Mouse (Mus musculus) left cerebral cortex, postnatal 10 days (tissue): Measurements from ENCODE around the gene Fam53b. TPM values are rescaled to one million over a fixed set of nuclear protein-coding genes. Genes with fewer than 3 reads are reported as not detected.

ENCODE experiments used
- DNase-seq, 2 experiments: peaks; one replicate each; pipeline ENCODE4 v3.0.0; 2021 to 2022; ENCODE audit warnings: low spot score in 2 of 2, mixed read lengths in 1 of 2; ENCODE audit errors: extremely low spot score in 1 of 2
- intact Hi-C: fragments of 180-260 bp; cut with DNase I; formaldehyde crosslinking; loops from one replicate; pipeline ENCODE4 v1.15.1; 2025
- total RNA-seq, 2 experiments: library from RNA; stranded (reverse); gene quantifications; 2 replicates each; pipeline ENCODE4 v1.2.3; 2021

The Fam53b gene
- total RNA-seq, 2 experiments from 2014 or later: 13.9 to 14.5 TPM

DNA sequence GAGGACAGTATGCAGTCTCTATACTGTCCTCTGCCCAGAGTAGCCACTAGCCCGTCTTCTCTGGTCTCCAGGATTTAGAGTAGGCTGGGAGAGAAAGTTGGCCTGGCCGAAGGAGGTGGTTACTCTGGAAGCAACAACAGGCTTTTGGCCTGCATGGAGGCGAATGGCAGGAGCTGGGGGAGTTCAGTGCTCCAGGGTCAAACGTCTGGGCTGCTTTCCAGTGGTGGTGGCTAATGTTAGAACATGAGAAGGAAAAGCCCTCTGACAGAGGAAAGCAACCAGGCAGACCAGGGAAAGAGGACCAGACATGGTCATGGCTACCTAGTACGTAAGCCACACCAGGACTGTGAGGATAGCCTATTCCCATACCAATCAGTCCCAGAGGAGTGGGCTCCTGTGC lies 38.4 kb downstream of the Fam53b start:
- intact Hi-C loops: no loop called here
- DNase-seq: no peak

- no peak for DNase-seq
- intact Hi-C loops: no loop called here
These were observed 40.5 kb downstream of the Fam53b start for GRCm38 (mm10) chr7:132773011-132773705.

DNA sequence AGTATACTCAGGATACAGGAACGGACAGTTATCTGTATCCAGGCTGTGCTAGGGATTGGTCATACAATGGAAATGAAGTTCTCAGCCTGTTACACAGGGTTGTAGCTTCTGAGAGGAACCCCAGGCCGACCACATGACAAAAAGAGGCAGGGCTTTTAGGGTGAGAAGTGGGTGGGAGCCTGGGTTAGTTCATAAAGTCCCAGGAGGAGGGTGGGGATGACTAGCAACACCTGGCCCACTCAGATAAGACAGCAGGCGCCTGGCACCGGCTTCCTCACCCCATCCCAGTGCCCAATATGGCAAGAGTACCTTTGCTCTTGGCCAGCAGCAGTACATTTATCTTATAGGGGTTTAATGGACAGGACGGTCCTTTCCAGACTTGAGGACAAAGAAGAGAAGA lies 41.2 kb downstream of the Fam53b start:
- no peak for DNase-seq
- intact Hi-C loops: no loop called here

DNA sequence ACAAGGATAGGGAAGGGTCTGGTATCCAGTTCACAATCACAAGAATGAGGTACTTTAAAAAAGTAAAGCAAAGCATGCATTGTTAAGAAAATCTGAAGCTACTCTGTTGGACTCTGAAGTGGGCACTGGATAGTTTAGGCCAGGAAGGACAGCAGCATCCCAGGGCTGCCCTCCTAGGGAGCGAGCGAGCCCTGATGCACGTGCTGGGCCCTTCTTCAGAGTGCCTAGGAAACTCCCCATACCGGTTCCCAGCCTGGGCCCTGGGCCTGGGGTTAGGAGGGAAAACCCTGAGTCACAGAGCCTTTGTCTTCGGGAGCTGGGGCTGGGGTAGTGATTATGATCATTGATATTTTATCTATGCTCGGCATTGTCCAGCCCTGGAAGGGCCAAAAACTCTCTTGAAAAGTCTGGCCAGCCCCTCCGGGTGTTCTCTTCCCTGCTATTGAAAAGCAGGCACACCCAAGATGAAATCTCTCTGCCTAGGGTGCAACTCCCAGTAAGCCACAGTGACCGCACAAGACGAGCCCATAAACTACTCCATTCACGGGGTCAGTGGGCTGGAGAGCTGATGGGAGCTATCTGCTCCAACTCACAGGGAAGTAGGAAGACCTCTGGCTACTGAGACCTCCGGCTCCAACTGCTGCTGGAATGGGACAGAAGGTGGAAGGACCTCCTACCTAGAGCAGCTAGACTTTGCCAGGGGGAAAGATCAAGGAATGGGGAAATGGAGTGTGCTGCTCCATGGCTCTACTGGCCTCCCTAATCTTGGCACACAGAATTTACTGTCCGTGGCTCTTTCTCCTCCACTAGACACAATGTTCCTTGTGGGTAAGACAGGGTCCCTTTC lies 45.0 kb downstream of the Fam53b start:
- intact Hi-C loops: no loop called here
- no peak for DNase-seq

DNA sequence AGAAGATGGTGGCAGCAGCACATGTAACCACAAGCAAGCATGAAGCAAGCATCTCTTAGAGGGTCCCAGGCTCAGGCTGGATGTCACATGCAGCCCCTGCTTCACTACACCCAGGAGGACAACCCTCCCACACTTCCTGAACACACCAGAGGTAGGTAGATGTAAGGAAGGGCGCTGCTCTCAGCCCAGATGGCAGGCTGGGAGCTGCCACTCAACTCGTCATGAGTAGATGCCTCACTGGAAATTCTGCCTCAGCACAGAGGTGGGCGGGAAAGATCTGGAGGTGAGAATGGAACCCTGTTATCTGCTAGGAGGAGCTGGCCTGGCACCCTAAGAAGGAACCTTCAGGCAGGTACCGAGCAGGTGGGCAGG lies 45.7 kb downstream of the Fam53b start:
- DNase-seq: no peak
- intact Hi-C loops: no loop called here

- intact Hi-C loops: no loop called here
- DNase-seq: no peak
These were observed 46.3 kb downstream of the Fam53b start for GRCm38 (mm10) chr7:132767233-132767998.

- intact Hi-C loops: no loop called here
- no peak for DNase-seq
These were observed 47.3 kb downstream of the Fam53b start for GRCm38 (mm10) chr7:132766235-132766871.

DNA sequence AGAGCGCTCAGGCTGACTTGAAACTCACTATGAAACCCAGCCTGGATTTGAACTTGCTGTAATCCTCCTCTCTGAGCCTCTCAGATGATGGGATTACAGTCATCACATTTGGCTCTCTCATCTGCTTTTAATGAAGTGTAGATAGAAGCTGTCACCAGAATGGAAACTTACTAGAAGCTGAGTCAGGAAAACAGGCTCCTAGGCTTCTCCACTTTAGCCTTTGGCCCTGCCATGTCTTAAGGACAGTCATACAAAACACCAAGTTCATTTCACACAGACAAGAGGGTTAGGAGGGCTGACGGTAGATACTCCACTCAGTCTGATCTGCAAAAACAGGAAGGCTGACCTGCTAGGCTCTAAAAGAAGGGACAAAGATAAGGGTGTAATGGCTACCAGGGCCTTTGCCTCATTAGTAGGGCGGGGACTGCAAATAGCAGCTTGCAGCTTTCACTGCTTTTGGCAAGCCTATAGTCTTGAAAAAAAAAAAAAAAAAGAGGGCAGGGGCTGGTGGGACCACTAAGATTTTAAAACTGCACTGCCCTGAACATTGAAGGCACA lies 48.0 kb downstream of the Fam53b start:
- DNase-seq: no peak
- intact Hi-C loops: no loop called here

DNA sequence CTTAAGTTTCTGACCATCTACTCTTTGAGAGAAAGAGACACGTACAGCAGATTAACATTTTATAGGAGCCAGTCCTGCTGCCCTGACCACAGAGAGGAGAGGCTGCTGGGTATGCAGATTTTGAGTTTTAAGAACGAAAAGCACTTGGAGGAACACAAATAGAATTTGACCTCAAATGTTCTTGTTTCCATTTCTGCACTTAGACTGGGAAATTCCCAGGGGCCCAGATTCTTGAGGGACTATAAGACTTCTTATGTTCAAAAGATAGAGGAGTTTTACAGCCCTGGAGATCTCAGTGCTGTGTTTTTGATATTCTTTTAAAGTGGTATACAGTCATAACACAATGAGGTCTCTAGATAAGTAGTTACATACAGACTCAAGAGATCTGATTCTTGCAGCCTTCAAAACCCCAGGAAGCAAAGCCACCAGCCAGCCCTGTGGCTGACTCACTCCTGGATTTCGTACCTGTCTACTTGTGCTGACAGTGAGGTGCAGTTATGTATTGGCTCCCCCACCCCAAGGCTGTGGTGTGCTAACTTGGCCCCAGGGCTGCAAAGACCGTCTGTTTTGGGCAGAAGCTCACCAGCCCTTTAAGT lies 48.7 kb downstream of the Fam53b start:
- DNase-seq: no peak
- intact Hi-C loops: no loop called here

- intact Hi-C loops: no loop called here
- no peak for DNase-seq
These were observed 49.4 kb downstream of the Fam53b start for GRCm38 (mm10) chr7:132764314-132764713.

- no peak for DNase-seq
- intact Hi-C loops: no loop called here
These were observed 49.8 kb downstream of the Fam53b start for GRCm38 (mm10) chr7:132763911-132764310.

DNA sequence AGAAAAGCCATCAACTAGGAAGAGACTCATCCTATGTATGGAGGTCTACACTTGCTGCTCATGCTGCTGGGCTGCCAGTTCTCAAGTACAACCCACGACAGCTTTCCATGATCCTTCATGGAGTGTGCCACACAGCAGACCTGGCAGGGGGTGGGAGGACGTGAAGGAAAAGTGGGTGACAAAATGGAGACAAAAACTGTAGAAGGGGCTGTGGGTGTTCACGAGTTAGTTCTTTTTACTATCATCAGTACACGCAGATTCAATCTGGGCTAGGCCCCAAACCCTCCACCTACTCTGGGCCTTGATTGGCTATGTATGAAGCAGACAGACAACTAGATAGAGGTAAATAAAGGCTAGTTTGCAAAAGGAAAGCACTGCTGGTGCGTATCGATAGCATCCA lies 50.3 kb downstream of the Fam53b start:
- no peak for DNase-seq
- intact Hi-C loops: no loop called here

DNA sequence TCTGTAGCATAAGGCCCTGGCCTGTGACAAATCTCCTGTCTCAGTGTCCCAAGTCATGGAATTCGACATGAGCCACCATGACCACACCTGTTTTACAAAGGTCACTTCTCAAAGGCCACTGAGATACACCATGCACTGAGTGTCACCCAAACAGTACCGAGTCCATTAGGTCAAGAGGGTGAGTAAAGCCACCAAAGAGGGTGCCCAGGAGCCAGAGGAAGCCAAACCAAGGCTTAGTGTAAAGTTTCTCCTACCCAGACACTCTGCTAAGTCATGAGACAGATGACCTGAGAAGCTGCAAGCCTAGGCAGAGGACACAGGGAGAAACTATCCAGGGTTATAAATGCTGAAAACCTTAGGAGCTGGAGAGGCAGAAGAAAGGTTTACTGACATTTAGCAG lies 52.3 kb downstream of the Fam53b start:
- DNase-seq: no peak
- intact Hi-C loops: no loop called here

GRCm38 (mm10) chr7:132760589-132761180 lies 53.0 kb downstream of the Fam53b start:
- intact Hi-C loops: no loop called here
- no peak for DNase-seq

DNA sequence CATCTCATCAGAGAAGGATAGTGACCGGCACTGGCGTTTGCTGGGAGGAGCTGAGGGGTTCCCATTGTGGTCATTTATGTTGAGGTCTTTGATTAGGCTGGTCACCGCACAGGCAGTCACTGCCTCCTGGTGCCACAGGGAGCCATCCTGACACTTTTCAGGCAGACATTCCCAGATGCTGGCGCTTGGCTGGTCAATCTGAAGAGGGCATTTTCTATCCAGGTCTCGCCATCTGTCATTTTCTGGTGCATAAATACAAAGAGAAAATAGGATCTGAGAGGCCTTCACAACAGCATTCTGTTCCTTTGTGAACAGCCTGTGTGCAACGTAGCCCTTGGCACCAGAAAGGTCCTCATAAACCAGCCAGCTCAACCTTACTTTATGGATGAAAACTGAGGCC lies 53.8 kb downstream of the Fam53b start:
- intact Hi-C loops: no loop called here
- DNase-seq: no peak

DNA sequence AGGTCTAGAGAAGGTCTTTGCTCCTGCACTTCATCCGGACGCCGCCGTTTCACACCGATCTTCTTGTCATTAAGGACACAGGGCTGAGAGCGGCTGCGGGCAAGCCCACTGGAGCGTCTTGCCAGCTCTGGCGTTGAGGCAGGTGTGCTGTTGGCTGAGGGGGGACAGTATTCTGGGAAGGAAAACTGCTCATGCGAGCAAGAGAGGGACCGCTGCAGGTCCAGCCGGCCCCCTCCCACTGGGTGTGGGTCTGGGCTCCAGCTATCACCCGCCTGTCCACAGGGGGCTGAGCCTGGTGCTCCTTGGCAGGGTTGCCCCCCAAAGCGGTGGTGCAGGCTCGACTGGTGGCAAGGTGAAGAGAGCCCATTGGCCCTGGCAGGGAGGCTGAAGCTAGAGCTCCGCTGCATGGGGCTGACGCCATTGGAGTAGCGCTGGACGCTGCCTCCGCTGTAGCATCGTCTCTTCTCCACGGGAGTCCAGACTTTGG lies 54.2 kb downstream of the Fam53b start:
- DNase-seq: no peak

DNA sequence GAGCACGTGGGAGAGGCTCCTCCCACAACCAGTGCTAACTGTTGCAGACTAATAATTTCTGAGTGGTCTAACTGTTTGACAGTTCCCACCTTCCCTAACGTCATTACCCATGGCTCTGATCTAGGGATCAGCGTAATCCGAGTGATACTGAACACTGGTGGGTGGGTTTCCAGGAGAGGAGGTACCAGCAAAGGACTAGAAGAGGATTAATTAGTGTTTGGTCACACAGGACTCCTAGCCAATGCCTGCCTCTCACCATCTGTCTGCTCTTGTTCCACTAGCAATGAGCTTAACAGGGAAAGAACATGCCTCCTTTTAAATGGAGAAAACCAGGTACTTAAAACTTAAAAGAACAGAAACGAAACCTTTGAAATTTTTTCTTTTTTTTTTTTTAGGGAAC lies 54.8 kb downstream of the Fam53b start:
- DNase-seq: no peak
- intact Hi-C loops: no loop called here

More for the DNA sequence above, 54.2 kb downstream of the Fam53b start:
- intact Hi-C loops: no loop called here

DNA sequence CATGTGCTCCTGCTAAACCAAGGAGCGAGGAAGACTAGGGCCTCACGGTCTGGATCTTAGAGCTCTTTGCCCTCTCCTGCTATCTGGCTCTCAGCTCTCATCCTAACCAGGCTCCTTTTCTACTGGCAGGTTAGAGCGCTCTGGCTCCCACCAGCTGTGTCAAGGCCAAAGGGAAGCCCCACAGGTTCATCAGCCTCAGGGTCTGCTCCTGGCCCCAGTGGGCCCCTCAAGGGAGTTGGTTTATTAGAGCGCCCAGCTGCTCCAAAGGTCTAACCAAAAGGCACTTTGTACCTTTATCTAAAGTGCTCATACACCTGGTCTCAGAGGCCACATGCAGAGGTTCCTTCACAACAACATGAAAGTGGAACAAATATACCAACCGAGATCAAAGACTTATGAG lies 57.4 kb downstream of the Fam53b start:
- intact Hi-C loops: no loop called here
- no peak for DNase-seq
